Mouse (Mus musculus) myocyte (in vitro differentiated cells): ENCODE data around the gene Rapgef4. TPM values are rescaled to one million over a fixed set of nuclear protein-coding genes. Genes with fewer than 3 reads are reported as not detected.

Experiments used
- H3K27me3 ChIP-seq: one replicate; pipeline ENCODE4 v1.6.1; 2011; ENCODE audit not compliant: control insufficient read depth, insufficient read depth, insufficient read length
- H3K36me3 ChIP-seq: one replicate; pipeline ENCODE4 v1.6.1; 2011; ENCODE audit not compliant: control insufficient read depth, insufficient read depth
- H3K4me2 ChIP-seq: one replicate; pipeline ENCODE4 v1.6.1; 2011; ENCODE audit warnings: low read depth, control low read depth
- H3K4me3 ChIP-seq: one replicate; pipeline ENCODE4 v1.5.1; 2011; ENCODE audit warnings: mild to moderate bottlenecking, control low read depth, moderate library complexity
- H3K79me2 ChIP-seq: one replicate; pipeline ENCODE4 v1.6.1; 2011; ENCODE audit not compliant: control insufficient read depth, insufficient read depth
- H3ac ChIP-seq: one replicate; pipeline ENCODE4 v1.6.1; 2011; ENCODE audit not compliant: control insufficient read depth, insufficient read length
- CEBPB ChIP-seq: IDR thresholded peaks from 2 replicates; pipeline ENCODE4 v1.6.1; 2011; ENCODE audit warnings: mild to moderate bottlenecking, moderate library complexity; ENCODE audit not compliant: poor library complexity, insufficient read depth, severe bottlenecking
- E2F4 ChIP-seq: IDR thresholded peaks from one replicate; pipeline ENCODE4 v1.6.1; 2011; ENCODE audit warnings: mild to moderate bottlenecking, control low read depth, moderate library complexity; ENCODE audit not compliant: insufficient read depth
- MAX ChIP-seq: IDR thresholded peaks from one replicate; pipeline ENCODE4 v1.6.1; 2011; ENCODE audit warnings: low read depth, mild to moderate bottlenecking, control low read depth
- MYOD1 ChIP-seq, 3 experiments: IDR thresholded peaks; one replicate each; pipeline ENCODE4 v1.6.1; 2011; ENCODE audit warnings: control low read depth in 2 of 3, low read depth in 2 of 3, mild to moderate bottlenecking in 2 of 3, moderate library complexity in 1 of 3; ENCODE audit not compliant: insufficient read length in 2 of 3, control insufficient read depth in 1 of 3
- MYOG ChIP-seq, 3 experiments: IDR thresholded peaks; one replicate each; pipeline ENCODE4 v1.6.1; 2011; ENCODE audit warnings: control low read depth in 2 of 3, low read depth in 2 of 3, mild to moderate bottlenecking in 2 of 3; ENCODE audit not compliant: insufficient read length in 2 of 3, control insufficient read depth in 1 of 3, insufficient read depth in 1 of 3
- POLR2A ChIP-seq: IDR thresholded peaks from one replicate; pipeline ENCODE4 v1.6.1; 2011; ENCODE audit warnings: low read depth, mild to moderate bottlenecking, control low read depth, moderate library complexity; ENCODE audit not compliant: insufficient read length
- POLR2AphosphoS2 ChIP-seq: IDR thresholded peaks from one replicate; pipeline ENCODE4 v1.6.1; 2011; ENCODE audit warnings: low read depth, control low read depth; ENCODE audit not compliant: insufficient read length
- REST ChIP-seq: IDR thresholded peaks from one replicate; pipeline ENCODE4 v1.6.1; 2011; ENCODE audit warnings: mild to moderate bottlenecking, control low read depth, moderate library complexity; ENCODE audit not compliant: insufficient read depth, insufficient read length
- SRF ChIP-seq: IDR thresholded peaks from one replicate; pipeline ENCODE4 v1.6.1; 2011; ENCODE audit warnings: low read depth; ENCODE audit not compliant: control insufficient read depth, insufficient read length
- TCF12 ChIP-seq: IDR thresholded peaks from one replicate; pipeline ENCODE4 v1.6.1; 2011; ENCODE audit warnings: mild to moderate bottlenecking, control low read depth; ENCODE audit not compliant: poor library complexity, insufficient read depth, severe bottlenecking
- TCF3 ChIP-seq: IDR thresholded peaks from one replicate; pipeline ENCODE4 v1.6.1; 2011; ENCODE audit warnings: low read depth, control low read depth; ENCODE audit not compliant: insufficient read length
- USF1 ChIP-seq: IDR thresholded peaks from one replicate; pipeline ENCODE4 v1.6.1; 2011; ENCODE audit warnings: low read depth, mild to moderate bottlenecking, control low read depth, moderate library complexity
- polyA plus RNA-seq: library from polyadenylated mRNA; unstranded; fragments of >200 nt; fragmentation: generic; extraction: Trizol; gene quantifications from one replicate; pipeline ENCODE4 v1.2.1, GENCODE M21; 2012; ENCODE audit warnings: missing spikeins

The Rapgef4 gene
- polyA plus RNA-seq, 1 experiment: 0.28 TPM

DNA sequence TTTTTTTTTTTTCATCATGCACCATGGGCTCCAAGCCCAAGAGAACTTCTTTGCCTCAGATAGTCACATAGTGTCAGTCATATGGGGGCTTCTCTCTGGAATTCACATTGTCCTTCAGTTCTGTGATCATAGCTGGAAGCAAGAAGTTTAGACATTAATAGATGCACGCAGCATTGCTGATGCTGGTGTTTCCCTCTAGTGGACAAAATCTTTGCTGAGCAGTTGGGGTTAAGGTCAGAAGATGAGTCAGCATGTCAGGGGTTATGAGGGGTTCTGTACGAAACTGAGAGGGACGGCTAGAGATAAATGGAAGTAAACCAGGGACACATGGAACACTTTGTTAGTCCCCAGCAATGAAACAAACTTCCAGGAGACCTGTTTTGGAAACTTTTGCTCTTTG lies 216.0 kb downstream of the Rapgef4 start:
- no peak for TF ChIP-seq TCF12
- no peak for TF ChIP-seq E2F4
- no peak for TF ChIP-seq USF1
- no peak for TF ChIP-seq REST
- TF ChIP-seq MYOG (IDR thresholded peaks at IDR 0.05; ENCODE audit: control insufficient read depth in 1 of 3, insufficient read depth in 1 of 3, insufficient read length in 2 of 3, low read depth in 2 of 3): no peak
- no peak for TF ChIP-seq SRF
- no peak for TF ChIP-seq MAX
- no peak for TF ChIP-seq CEBPB
- Histone ChIP-seq H3K27me3 (no peaks in the 10 kb centered on the region), H3ac (no peak overlapping the region), H3K4me2 (no peak overlapping the region), H3K79me2 (no peaks in the 10 kb centered on the region), H3K36me3 (no peaks in the 10 kb centered on the region), H3K4me3 (no peak overlapping the region)

DNA sequence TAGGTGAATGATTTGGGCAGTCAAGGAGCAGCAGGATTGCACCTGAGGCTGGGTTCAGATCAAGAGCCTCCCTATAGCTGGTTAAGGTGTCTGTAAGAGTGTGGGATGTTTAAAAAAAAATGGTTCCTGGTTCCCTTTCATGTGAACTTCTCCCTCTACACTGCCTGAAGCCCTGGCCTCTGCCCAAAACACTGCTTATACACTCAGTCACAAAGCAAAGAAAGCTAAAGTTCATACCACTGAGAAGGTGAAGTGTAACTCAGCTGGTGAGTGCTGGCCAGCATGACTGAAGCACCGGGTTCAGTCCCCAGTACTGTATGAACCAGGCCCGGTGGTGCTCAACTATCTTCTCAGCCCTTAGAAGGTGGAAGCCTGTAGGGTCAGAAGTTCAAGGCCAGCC lies 218.4 kb downstream of the Rapgef4 start:
- Histone ChIP-seq H3ac (no peak overlapping the region), H3K36me3 (no peaks in the 10 kb centered on the region), H3K4me2 (no peak overlapping the region), H3K27me3 (no peaks in the 10 kb centered on the region), H3K79me2 (no peaks in the 10 kb centered on the region), H3K4me3 (no peak overlapping the region)
- TF ChIP-seq POLR2AphosphoS2 (no peak), MYOD1 (IDR thresholded peaks at IDR 0.05; ENCODE audit: control insufficient read depth in 1 of 3, insufficient read length in 2 of 3, low read depth in 2 of 3) (no peak), MAX (no peak), MYOG (IDR thresholded peaks at IDR 0.05; ENCODE audit: control insufficient read depth in 1 of 3, insufficient read depth in 1 of 3, insufficient read length in 2 of 3, low read depth in 2 of 3) (no peak), TCF3 (no peak), E2F4 (no peak), CEBPB (no peak), REST (no peak), SRF (no peak), POLR2A (no peak), USF1 (no peak), TCF12 (no peak)

GRCm38 (mm10) chr2:72201506-72201905 lies 220.5 kb downstream of the Rapgef4 start:
- Histone ChIP-seq H3K79me2 (no peaks in the 10 kb centered on the region), H3K4me3 (no peak overlapping the region), H3K36me3 (no peaks in the 10 kb centered on the region), H3K4me2 (no peak overlapping the region), H3K27me3 (no peaks in the 10 kb centered on the region), H3ac (no peak overlapping the region)
- TF ChIP-seq POLR2AphosphoS2 (no peak), TCF3 (no peak), SRF (no peak), E2F4 (no peak)

- no peaks in the 10 kb centered on the region for H3K36me3 ChIP-seq
- H3K4me2 ChIP-seq: no peak overlapping the region
- TF ChIP-seq TCF3 (no peak), TCF12 (no peak), REST (no peak), POLR2A (no peak), MAX (no peak), USF1 (no peak), MYOD1 (IDR thresholded peaks at IDR 0.05; ENCODE audit: control insufficient read depth in 1 of 3, insufficient read length in 2 of 3, low read depth in 2 of 3) (no peak), MYOG (IDR thresholded peaks at IDR 0.05; ENCODE audit: control insufficient read depth in 1 of 3, insufficient read depth in 1 of 3, insufficient read length in 2 of 3, low read depth in 2 of 3) (no peak), SRF (no peak), POLR2AphosphoS2 (no peak), CEBPB (no peak), E2F4 (no peak)
- no peak overlapping the region for H3ac ChIP-seq
- no peak overlapping the region for H3K4me3 ChIP-seq
- no peaks in the 10 kb centered on the region for H3K27me3 ChIP-seq
- H3K79me2 ChIP-seq: no peaks in the 10 kb centered on the region
Observed at GRCm38 (mm10) chr2:72202252-72202651, 221.2 kb downstream of the Rapgef4 start.

- no peak overlapping the region for H3ac ChIP-seq
- H3K27me3 ChIP-seq: no peaks in the 10 kb centered on the region
- H3K79me2 ChIP-seq: no peaks in the 10 kb centered on the region
- H3K4me2 ChIP-seq: no peak overlapping the region
- H3K36me3 ChIP-seq: no peaks in the 10 kb centered on the region
- no peak overlapping the region for H3K4me3 ChIP-seq
- no peak for TF ChIP-seq MYOG (IDR thresholded peaks at IDR 0.05; ENCODE audit: control insufficient read depth in 1 of 3, insufficient read depth in 1 of 3, insufficient read length in 2 of 3, low read depth in 2 of 3)
- no peak for TF ChIP-seq CEBPB
- TF ChIP-seq POLR2AphosphoS2: no peak
Observed at GRCm38 (mm10) chr2:72203609-72204008, 222.6 kb downstream of the Rapgef4 start.
